Mouse (Mus musculus) urinary bladder, postnatal 10 days (tissue): Measurements from ENCODE around the gene Rab13.

Source experiments
- DNase-seq: peaks from one replicate; pipeline ENCODE4 v3.0.0; 2022; ENCODE audit warnings: low spot score

Rab13 gene

DNA sequence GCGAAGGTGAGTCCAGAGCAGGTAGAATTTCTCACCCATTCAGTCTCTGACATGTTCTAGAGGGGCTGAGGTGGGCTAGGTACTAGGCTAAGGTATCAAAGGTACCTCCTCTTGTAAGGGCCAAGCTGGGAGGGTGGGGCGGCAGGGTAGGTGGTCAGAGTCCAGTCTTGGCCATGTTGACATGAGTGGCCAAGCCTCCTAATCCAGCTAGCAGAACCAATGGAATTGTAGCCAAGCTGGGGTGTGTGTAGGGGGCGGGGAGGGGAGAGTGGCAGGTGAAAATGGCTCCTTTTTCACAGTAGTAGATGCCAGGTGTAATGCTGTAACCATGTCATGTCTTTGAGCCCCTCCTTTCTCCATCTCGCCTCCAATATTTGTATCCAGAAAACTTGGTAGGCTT, 45.0 kb downstream of the Rab13 start:
- DNase-seq = no peak

DNA sequence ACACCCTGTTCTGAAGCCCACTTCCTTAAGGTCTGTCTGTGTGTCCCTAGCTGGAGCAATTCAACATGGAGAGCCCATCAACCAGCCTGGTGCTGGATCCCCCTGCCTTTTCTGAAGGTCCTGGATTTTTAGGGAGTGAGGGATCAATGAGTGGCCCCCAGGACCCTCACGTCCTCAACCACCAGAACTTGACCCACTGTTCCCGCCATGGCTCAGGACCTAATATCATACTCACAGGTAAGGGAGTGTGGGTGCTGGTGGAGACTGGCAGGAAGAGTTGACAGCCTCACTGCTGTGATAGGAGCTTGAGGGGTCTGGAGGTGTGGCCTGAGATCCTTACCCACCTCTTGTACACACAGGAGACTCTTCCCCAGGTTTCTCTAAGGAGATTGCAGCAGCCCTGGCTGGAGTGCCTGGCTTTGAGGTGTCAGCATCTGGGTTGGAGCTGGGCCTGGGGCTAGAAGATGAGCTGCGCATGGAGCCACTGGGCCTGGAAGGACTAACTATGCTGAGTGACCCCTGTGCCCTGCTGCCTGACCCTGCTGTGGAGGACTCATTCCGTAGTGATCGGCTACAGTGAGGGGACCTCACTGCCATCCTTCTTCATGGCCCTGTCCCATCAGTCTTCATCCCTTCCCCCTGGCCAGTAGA, 49.8 kb downstream of the Rab13 start:
- DNase-seq = no peak

DNA sequence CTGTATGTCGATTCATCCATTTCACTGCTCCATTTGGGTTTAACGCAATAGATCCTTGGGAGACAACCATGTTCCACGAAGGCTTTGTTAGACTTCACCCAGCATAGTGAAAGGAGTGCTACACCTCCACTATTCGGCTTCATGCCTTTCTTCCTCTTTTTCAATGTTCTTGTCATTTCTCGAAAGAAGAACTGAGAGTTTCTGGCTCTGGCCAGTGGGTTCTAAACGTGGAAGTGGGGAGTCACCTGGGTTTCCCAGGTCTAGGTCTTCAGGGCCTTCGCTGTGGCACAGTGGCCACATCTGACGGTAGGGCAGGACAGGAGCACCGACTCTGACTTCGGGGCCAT, 51.2 kb downstream of the Rab13 start:
- no peak for DNase-seq

DNA sequence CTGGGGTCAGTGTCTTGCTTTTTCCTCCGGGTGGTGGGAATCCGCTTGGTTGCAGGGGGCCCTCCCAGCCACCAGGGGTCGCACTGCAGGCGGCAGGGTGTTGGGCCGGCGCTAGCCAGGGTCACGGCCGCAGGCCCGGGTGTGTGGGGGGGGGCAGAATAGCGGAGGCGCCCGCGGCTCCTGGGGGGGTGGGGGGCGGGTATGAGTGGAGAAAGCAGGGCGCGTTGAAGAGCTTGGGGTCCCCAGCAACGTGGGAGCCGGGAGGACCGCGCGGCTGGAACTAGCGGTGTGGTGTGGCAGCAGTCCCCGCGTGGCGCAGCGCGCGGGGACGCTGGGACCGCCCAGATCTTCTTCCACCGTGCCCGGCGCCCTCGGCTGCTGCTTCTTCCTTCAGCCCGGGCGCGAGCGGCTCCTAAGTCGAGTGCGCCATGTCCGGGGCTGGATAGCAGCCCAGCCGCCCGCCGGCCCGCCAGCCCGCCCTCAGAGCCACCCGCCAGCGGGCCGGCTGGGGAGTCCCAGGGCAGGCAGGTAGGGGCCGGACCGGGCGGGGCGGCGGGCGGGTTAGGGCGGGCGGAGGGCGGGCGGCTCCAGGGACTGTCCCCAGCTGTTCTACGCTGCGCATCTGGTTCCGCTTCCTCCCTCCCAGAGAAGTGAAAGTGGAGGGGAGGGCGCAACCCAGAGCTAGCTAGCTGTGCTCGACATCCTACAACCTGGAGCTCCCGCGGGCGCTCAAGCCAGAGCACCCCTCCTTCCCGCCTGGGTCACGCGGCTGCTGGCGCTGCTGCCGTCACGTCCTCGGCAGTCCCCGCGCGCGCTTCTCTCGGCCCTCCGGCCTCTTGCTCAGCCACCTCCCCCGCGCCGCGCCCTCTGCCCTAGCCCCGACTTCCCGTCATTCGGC, 51.8 kb downstream of the Rab13 start, which contains the start of gene Dennd4b:
Gene Dennd4b (plus strand): TSS at position 152 of the 898 bp plus-strand sequence.
- peak; percentile 85 for DNase-seq

DNA sequence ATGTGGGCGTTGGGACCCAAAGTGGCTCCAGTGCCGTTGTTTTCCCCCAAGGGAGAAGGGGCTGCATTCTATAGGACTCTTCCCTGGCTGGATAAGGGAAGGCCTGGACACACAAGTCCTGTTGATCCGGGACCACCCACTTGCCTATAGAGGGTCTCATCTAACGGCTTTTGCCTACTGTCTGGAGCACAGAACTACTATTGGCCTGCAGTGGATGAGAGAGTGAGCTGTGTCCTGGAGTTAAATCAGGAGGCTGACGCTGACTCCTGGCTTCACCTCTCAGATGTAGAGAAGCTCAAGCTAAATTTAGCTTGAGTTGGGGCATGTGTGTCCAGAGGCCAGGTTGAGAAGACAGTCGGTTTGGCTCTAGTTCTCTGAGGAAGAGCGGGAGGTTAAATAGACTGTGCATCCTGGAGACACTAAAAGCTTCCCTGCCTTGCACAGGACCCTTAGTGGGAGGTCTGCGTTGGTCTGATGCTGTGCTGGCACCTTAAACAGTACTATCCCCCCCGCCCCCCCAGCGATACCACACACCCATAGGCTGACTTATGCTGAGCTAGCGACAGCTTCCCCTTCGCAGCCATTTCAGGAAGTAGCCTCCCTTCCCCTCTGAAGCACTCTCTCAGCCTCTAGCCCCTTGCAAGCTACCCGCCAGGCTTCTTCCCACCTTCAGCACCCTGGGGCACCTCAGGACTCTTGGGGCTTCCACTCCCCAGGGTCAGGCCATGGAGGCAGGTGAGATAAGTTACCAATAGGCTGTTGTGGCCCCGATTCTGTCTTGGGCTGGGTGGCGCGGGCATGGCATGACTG, 52.6 kb downstream of the Rab13 start:
- DNase-seq = no peak

DNA sequence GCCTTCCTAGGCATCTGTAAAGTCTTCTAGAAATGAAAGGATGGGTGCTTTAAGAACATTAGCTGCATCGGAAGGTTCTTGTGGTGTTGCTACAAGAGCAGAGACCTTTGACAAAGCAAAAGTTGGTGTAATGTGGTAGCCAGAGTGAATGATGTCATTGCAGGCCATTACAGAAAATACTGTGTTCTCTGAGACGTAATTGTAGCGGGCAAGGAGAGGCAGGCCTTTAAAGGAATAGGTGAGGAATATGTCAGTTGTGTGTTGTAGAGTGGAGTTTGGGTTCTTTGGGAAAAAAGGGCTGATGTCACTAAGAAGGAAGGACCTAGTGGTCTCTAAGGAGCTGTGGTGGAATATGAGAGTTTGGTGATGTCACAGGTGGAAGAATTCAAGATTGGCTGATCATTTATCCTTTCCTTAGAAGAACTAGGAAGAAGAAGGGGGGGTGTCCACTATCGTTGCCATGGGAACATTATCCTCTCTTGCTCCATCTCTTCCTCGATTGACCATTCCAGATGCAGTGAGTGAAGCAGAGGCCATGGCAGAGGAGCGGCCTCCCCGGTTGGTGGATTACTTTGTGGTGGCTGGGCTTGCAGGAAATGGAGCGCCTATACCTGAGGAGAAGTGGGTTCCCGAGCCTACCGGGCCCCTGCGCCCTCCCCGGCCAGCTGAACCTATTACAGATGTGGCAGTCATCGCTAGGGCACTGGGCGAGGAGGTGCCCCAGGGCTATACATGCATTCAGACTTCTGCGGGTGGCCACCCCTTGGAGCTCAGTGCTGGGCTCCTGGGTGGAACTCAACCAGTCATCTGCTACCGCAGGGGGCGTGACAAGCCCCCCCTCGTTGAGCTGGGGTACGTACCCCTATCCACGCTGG, 53.6 kb downstream of the Rab13 start:
- no peak for DNase-seq

DNA sequence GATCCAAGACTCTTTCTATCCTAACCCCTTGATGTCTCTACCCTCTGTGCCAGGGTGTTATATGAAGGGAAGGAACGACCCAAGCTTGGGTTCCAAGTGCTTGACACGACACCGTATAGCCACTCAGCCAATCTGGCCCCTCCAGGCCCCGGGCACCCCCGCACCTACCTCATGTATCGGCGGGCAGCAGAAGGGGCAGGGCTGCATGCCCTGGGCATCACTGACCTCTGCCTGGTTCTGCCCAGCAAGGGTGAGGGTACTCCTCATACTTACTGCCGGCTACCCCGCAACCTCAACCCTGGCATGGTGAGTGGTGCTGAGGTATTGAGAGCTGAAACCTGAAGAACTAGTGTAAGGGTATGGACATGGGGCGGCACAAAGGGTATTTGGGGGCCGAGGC, 54.7 kb downstream of the Rab13 start:
- DNase-seq = no peak

DNA sequence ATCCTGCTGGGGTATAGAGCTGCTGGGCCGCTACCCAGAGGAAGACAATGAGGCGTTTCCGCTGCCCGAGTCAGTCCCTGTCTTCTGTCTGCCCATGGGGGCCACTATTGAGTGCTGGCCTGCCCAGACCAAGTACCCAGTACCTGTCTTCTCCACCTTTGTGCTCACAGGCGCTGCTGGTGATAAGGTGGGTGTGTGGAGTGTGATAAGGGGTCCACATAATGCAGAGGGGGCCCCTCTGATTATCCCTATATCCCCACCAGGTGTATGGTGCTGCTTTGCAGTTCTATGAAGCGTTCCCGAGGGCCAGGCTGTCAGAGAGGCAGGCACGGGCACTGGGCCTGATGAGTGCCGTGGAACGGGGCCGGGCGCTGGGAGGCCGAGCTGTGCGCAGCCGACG, 55.5 kb downstream of the Rab13 start:
- no peak for DNase-seq

DNA sequence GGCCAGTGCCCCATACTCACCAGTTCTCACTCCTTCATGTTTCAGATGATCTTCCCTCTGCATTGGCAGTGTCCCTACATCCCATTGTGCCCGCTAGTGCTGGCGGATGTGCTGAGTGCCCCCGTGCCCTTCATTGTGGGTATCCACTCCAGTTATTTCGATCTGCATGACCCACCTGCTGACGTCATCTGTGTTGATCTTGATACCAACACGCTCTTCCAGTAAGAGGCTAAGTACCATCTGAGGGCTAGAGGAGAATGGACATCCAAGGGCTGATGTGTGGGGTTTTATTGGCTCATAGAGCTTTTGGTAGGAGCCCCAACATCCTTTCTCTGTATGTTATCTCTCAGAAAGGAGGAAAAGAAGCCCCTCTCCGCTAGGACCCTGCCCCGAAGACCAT, 57.3 kb downstream of the Rab13 start:
- DNase-seq = no peak

DNA sequence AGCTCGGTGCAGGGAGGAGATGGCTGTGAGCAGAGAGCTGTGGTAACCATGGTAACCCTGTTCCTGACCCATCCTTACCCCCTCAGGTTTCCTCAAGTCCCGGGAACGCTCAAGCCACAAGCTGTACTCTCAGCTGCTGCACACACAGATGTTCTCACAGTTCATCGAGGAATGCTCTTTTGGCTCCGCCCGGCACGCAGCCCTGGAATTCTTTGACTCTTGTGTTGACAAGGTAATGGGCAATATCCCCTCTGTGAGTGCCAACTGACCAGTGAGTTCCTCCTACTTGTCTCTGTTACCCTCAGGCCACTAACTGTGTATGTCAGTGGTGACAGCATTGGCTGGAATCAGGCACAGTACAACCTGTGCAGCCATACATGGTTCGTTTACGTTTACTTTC, 58.7 kb downstream of the Rab13 start:
- no peak for DNase-seq

DNA sequence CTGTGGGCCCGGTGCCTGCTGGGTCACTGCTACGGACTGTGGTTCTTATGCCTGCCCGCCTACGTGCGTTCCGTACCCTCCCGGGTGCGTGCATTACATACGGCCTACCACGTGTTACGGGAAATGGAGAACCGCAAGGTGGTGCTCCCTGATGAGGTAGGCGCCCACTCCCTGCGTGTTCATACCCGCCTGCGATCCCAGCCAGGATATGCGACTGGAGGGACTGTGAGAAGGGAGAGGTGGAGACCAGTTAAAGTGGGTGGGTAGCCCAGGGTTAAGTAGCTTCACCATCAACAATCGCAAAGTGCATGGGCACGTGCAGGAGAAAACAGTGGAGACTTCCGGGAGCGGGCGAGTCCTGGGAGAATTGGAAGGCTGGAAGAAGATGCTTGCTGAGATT, 60.4 kb downstream of the Rab13 start:
- DNase-seq = no peak

DNA sequence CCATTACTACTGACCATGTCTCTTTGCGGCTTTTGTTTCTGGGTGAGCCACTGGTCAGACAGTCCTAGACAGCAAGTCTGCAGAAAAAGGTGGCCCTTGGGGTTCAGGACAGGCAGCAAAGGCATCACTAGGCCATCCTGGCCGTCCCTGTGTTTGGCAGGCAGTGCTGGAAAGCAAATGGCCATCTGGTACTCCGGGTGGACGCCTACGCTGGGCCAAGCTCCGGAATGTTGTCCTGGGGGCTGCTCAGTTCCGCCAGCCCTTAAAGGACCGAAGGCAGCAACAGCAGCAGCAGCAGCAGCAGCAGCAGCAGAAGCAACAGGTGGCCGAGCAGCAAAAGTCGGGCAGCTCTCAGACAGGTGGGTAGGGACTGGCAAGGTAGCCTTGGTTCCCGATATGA, 61.8 kb downstream of the Rab13 start:
- no peak for DNase-seq
